10 mouse cellular contexts compared by ENCODE assay signal in genomic region chr2:124848812-124849211, GRCm38 (mm10).
A peak's percentile ranks its signal among the peaks of the same experiment; 100 is the strongest.
DNase-seq lines count a peak whose midpoint lies in the region; ATAC-seq and TF ChIP-seq lines count a peak whose summit lies in the region.
"Had no signal": no experiment of that assay in that cellular context is flagged by ENCODE, and none has a peak within 500 bp of the region (broad histone marks: within the 10 kb centered on the region; RNA-seq: fewer than 3 reads in every experiment).

No protein-coding gene starts in this region.

- 83% methylated on average over 4 of the region's 4 CpGs for WGBS in intestine, postnatal 0 days
- WGBS in intestine, embryonic 15.5 days, result 90% methylated on average over 4 of the region's 4 CpGs
- WGBS in forebrain, embryonic 10.5 days, result 90% methylated on average over 4 of the region's 4 CpGs

- H3K4me3 ChIP-seq in intestine, postnatal 0 days (ENCODE audit: low read depth, low read length), result no peak overlapping the region
- no peak overlapping the region for H3K4me3 ChIP-seq in intestine, embryonic 15.5 days (replicated peaks)
- H3K4me3 ChIP-seq in forebrain, embryonic 10.5 days, result no peak overlapping the region
- H3K4me3 ChIP-seq: left cerebral cortex, adult 2 months; megakaryocyte, embryonic 14.5 days had no signal

- ATAC-seq in intestine, postnatal 0 days, result no peak
- no peak for ATAC-seq in intestine, embryonic 15.5 days

- peak; percentile 13; the same call in 1 of the 2 replicates for TF ChIP-seq CTCF in intestine, postnatal 0 days (IDR thresholded peaks at IDR 0.05; ENCODE audit: low read depth)

- no peak overlapping the region for H3K4me2 ChIP-seq in intestine, postnatal 0 days (replicated peaks; ENCODE audit: low read depth)
- no peak overlapping the region for H3K4me2 ChIP-seq in intestine, embryonic 15.5 days (replicated peaks)

- no peaks in the 10 kb centered on the region for H3K4me1 ChIP-seq in intestine, postnatal 0 days (replicated peaks; ENCODE audit: control insufficient read depth, insufficient read depth, low read length)
- H3K4me1 ChIP-seq in intestine, embryonic 15.5 days (replicated peaks), result no peaks in the 10 kb centered on the region
- no peaks in the 10 kb centered on the region for H3K4me1 ChIP-seq in forebrain, embryonic 10.5 days

- no peak overlapping the region for H3K9ac ChIP-seq in intestine, postnatal 0 days (ENCODE audit: low read depth, low read length)
- no peak overlapping the region for H3K9ac ChIP-seq in intestine, embryonic 15.5 days

- peak; percentile 20 for DNase-seq in fibroblast of lung, adult 2 months (ENCODE audit: low read depth)
- peak; percentile 47 to 49 for DNase-seq in kidney, adult 8-10 months
- DNase-seq in lung, postnatal 25 days (ENCODE audit: low spot score), result peak; percentile 75
- DNase-seq in forebrain, embryonic 10.5 days (ENCODE audit: extremely low spot score, low spot score), result no peak
- DNase-seq in cerebellum, adult 11 months, result no peak
- DNase-seq in testis, postnatal 10 days (ENCODE audit: low spot score), result no peak

- no peaks in the 10 kb centered on the region for H3K36me3 ChIP-seq in intestine, postnatal 0 days (ENCODE audit: control insufficient read depth, insufficient read depth)
- no peaks in the 10 kb centered on the region for H3K36me3 ChIP-seq in intestine, embryonic 15.5 days
- H3K36me3 ChIP-seq in forebrain, embryonic 10.5 days (replicated peaks), result no peaks in the 10 kb centered on the region

- H3K27ac ChIP-seq in intestine, postnatal 0 days (ENCODE audit: low read depth, low read length), result no peak overlapping the region
- H3K27ac ChIP-seq in intestine, embryonic 15.5 days, result no peak overlapping the region
- H3K27ac ChIP-seq in forebrain, embryonic 10.5 days, result no peak overlapping the region
- H3K27ac ChIP-seq: left cerebral cortex, adult 2 months had no signal

- no peaks in the 10 kb centered on the region for H3K9me3 ChIP-seq in intestine, postnatal 0 days (ENCODE audit: control insufficient read depth)
- no peaks in the 10 kb centered on the region for H3K9me3 ChIP-seq in intestine, embryonic 15.5 days
- H3K9me3 ChIP-seq in forebrain, embryonic 10.5 days, result no peaks in the 10 kb centered on the region

- H3K27me3 ChIP-seq in intestine, postnatal 0 days (replicated peaks; ENCODE audit: control insufficient read depth, insufficient read depth, low read length), result no peaks in the 10 kb centered on the region
- no peaks in the 10 kb centered on the region for H3K27me3 ChIP-seq in intestine, embryonic 15.5 days (replicated peaks)
- H3K27me3 ChIP-seq in forebrain, embryonic 10.5 days (ENCODE audit: poor library complexity, severe bottlenecking), result no peaks in the 10 kb centered on the region

Comparison
In these comparisons a context has a peak if more than half of its experiments do, and no peak if none do; other contexts are left out.
1. DNase-seq: peak in fibroblast of lung, adult 2 months (single experiment), kidney, adult 8-10 months (2 of 2) and lung, postnatal 25 days (single experiment); none in forebrain, embryonic 10.5 days (single experiment), cerebellum, adult 11 months (single experiment) and testis, postnatal 10 days (single experiment).